Mouse (Mus musculus): Measurements from ENCODE around the gene Cst10.

Cst10 gene

DNA sequence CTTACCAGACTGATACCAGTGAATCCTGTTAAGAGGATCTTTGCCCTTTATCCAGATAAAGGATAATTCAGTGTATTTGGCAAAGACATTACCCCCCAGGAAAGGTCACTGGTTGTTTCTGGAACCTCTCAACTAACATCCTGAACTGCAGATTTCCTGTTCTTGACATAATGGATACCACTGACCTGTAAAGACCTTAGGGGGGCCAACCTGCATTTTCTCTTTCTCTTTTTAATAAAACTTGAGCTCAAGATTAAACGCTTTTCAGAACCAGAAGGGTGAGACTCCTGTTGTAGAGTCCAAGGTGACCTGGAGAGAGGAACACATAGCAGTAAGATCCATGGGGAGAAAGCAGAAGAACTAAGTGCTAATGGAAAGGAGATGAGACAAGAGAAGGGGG, at the start of gene Cst10:
Gene Cst10 (plus strand): TSS at position 301 of the 400 bp plus-strand sequence.
- no peak for DNase-seq (ENCODE audit: low spot score in 2 of 2)

DNA sequence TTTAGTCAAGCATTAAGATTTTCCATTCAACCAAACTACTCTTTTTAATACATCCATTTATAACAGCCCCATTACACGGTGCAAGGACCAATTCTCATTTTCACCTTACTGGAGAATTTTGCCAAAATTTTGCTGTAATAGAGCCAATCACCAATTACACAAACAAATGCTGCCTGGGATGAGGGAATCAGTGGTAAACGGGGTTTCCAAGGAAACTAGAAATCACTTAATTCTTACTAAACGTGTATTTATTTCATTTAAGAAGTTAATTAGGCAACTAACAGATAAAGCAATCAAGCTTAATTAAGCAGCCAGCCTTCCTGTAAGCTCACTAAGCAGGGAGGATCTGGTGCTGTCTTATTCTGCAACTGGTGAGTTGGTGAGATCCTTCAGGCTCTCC, 11.9 kb upstream of the Cst10 start:
- DNase-seq (ENCODE audit: low spot score in 2 of 2): no peak

DNA sequence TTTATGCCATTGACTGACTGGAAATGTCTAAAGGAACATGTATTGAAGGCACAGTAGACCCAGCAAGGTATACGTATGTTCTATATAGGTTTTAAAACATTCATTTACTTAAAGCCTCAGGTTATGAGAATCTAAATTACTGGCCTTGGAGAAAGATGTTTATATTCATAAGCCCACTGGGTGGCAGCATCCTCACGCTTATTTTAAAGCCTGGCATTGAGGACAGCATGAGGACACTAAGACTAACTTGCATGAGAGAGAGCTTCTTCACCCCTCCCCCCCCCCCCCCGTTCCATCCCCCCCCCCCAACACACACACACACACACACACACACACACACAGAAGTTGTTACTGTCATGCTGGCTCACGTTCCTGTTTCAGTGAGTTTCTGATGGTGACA, 17.7 kb downstream of the Cst10 start:
- DNase-seq (ENCODE audit: low spot score in 2 of 2): peak in 1 of 2 experiments; percentile 19
